ENCODE assay signal across 20 mouse cellular contexts in the genomic region with DNA sequence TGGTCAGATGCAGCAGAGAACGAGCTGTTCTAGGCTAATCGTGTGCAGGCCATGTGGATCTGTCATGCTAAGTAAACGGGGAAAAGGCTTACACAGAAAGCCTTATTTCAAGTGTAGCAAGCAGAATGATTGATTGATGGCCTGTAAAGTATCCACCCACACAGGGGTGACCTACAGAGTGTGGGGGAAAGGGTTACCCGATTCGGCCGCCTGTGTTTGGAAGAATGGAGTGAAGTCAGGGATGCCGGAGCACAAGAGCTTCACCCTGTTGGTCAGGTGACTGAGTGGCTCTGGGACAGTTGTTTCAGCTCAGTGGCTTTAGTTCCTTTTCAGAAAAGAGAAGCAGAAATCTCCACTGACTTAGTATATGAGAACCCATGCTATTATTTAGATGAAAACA.
"Had no signal": no experiment of that assay in that cellular context is flagged by ENCODE, and none has a peak within 500 bp of the region (broad histone marks: within the 10 kb centered on the region; RNA-seq: fewer than 3 reads in every experiment).

No protein-coding gene starts in this region.

- H3K27me3 ChIP-seq: liver, embryonic 13.5 days; megakaryocyte, embryonic 14.5 days; midbrain, embryonic 15.5 days; neural tube, embryonic 12.5 days; neural tube, embryonic 15.5 days had no signal

- H3K4me3 ChIP-seq: left cerebral cortex, adult 2 months; liver, embryonic 13.5 days; megakaryocyte, embryonic 14.5 days; midbrain, embryonic 10.5 days; midbrain, embryonic 15.5 days; neural tube, embryonic 12.5 days; neural tube, embryonic 15.5 days had no signal

- H3K9ac ChIP-seq: liver, embryonic 13.5 days; midbrain, embryonic 15.5 days; neural tube, embryonic 12.5 days; neural tube, embryonic 15.5 days had no signal

- H3K4me2 ChIP-seq: liver, embryonic 13.5 days; midbrain, embryonic 15.5 days; neural tube, embryonic 12.5 days; neural tube, embryonic 15.5 days had no signal

- H3K27ac ChIP-seq: left cerebral cortex, adult 2 months; liver, embryonic 13.5 days; midbrain, embryonic 10.5 days; midbrain, embryonic 15.5 days; neural tube, embryonic 12.5 days; neural tube, embryonic 15.5 days; stomach, postnatal 0 days had no signal

- DNase-seq: kidney, adult 11 months; kidney, adult 9 months; kidney, postnatal 14 days; layer of hippocampus, postnatal 36 days; liver, embryonic 13.5 days; lung, adult 2 months; lung, postnatal 14 days; right cerebral cortex, adult 18-20 months; right cerebral cortex, postnatal 14 days; right cerebral cortex, postnatal 4 days; thymus, adult 2 months; thymus, postnatal 14 days; thymus, postnatal 4 days had no signal

- H3K36me3 ChIP-seq: midbrain, embryonic 15.5 days had no signal

- H3K4me1 ChIP-seq: liver, embryonic 13.5 days; megakaryocyte, embryonic 14.5 days; midbrain, embryonic 10.5 days; midbrain, embryonic 15.5 days; neural tube, embryonic 12.5 days; neural tube, embryonic 15.5 days had no signal

- H3K9me3 ChIP-seq: liver, embryonic 13.5 days; megakaryocyte, embryonic 14.5 days; midbrain, embryonic 10.5 days; midbrain, embryonic 15.5 days; neural tube, embryonic 12.5 days; neural tube, embryonic 15.5 days had no signal
